Mouse (Mus musculus) yolk sac, embryonic 10.5 days (tissue): ENCODE measurements around the gene Has3.
A peak's percentile ranks its signal among the peaks of the same experiment; 100 is the strongest.
"Not testable (repeated sequence)": the region's sequence is repeated elsewhere in the genome, so short reads cannot be mapped to it uniquely, and the experiment has no call there.

Experiments used
- DNase-seq: peaks from one replicate; pipeline ENCODE4 v3.0.0-alpha.2; 2017; ENCODE audit warnings: low spot score

Gene Has3

GRCm38 (mm10) chr8:106887336-106888189 is 17.5 kb downstream of the Has3 start:
- DNase-seq: peak; percentile 49

- DNase-seq: no peak
Measured at GRCm38 (mm10) chr8:106888803-106889202, 18.8 kb downstream of the Has3 start.

GRCm38 (mm10) chr8:106892210-106892805 is 22.3 kb downstream of the Has3 start:
- peak; percentile 72 for DNase-seq

GRCm38 (mm10) chr8:106892806-106893451 is 22.9 kb downstream of the Has3 start:
- peak; percentile 86 for DNase-seq

- peak; percentile 87 for DNase-seq
Measured at GRCm38 (mm10) chr8:106893481-106894156, 23.6 kb downstream of the Has3 start, which contains the start of gene Utp4. Gene Utp4, plus strand, starts transcription at chr8:106893636.

GRCm38 (mm10) chr8:106899473-106899872 is 29.4 kb downstream of the Has3 start:
- no peak for DNase-seq

GRCm38 (mm10) chr8:106905727-106906480 is 35.9 kb downstream of the Has3 start:
- DNase-seq: no peak

- DNase-seq: no peak
Measured at GRCm38 (mm10) chr8:106906635-106907034, 36.6 kb downstream of the Has3 start.

GRCm38 (mm10) chr8:106907450-106907849 is 37.4 kb downstream of the Has3 start:
- DNase-seq: no peak

- DNase-seq: no peak
Measured at GRCm38 (mm10) chr8:106908291-106908690, 38.2 kb downstream of the Has3 start.

GRCm38 (mm10) chr8:106913631-106914030 is 43.6 kb downstream of the Has3 start:
- no peak for DNase-seq

GRCm38 (mm10) chr8:106919721-106920394 is 49.8 kb downstream of the Has3 start:
- DNase-seq: no peak

GRCm38 (mm10) chr8:106920395-106920741 is 50.3 kb downstream of the Has3 start:
- no peak for DNase-seq

GRCm38 (mm10) chr8:106924057-106924456 is 54.0 kb downstream of the Has3 start:
- no peak for DNase-seq

GRCm38 (mm10) chr8:106924904-106925349 is 54.9 kb downstream of the Has3 start:
- DNase-seq: no peak

GRCm38 (mm10) chr8:106925446-106925845 is 55.4 kb downstream of the Has3 start:
- no peak for DNase-seq

GRCm38 (mm10) chr8:106927247-106927646 is 57.2 kb downstream of the Has3 start:
- no peak for DNase-seq

GRCm38 (mm10) chr8:106928182-106928581 is 58.1 kb downstream of the Has3 start:
- not testable (repeated sequence) for DNase-seq

GRCm38 (mm10) chr8:106929155-106929913 is 59.3 kb downstream of the Has3 start:
- no peak for DNase-seq

- DNase-seq: no peak
Measured at GRCm38 (mm10) chr8:106929921-106930320, 59.9 kb downstream of the Has3 start.
